Mouse (Mus musculus) kidney, postnatal 36 days (tissue): ENCODE results near the gene Gm20388.

Experiments used
- DNase-seq, 2 experiments: peaks; one replicate each; pipeline ENCODE4 v3.0.0; 2021 to 2022; ENCODE audit warnings: mixed read lengths in 2 of 2

The Gm20388 gene

GRCm38 (mm10) chr8:120207364-120207763, 296.7 kb downstream of the Gm20388 start:
- DNase-seq: no peak

DNA sequence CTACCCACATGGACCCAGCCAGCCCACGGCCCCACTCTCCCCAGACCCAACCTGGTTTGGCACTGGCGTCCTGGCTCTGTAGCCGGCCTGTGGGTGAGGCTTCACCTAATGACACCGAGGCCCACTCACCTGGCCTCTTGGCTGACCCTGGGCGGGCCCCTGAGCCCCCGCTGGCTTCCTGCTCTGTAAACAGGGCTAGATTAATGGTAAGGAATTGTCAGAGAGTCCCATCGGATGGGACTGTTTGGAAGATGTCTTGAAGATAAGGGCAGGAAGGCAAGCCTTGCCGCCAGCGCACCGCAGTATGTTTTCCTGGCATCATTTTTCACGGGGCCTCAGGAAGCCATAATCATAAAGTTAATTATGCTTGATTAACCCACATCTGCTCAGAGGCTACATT, 297.5 kb downstream of the Gm20388 start:
- no peak for DNase-seq

DNA sequence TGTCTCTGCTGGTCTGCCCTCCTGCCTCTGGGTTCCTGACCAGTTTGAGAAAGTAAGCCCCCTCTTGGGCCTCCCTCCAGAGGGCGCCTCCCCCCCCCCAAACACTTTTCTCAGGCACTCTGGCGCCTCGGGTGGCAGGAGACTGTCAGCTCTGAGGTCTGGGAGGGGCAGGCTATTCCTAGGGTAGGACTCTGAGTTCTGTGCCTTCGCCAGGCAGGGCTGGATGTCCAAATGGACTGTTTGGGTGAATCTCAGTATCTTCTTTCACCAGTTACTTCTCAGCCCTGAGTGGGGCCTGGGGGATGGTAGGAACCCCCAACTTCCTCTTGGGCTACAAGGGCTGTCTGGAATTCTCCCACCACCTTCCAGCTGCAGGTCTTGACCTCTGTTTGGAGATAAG, 300.7 kb downstream of the Gm20388 start:
- DNase-seq: no peak

DNA sequence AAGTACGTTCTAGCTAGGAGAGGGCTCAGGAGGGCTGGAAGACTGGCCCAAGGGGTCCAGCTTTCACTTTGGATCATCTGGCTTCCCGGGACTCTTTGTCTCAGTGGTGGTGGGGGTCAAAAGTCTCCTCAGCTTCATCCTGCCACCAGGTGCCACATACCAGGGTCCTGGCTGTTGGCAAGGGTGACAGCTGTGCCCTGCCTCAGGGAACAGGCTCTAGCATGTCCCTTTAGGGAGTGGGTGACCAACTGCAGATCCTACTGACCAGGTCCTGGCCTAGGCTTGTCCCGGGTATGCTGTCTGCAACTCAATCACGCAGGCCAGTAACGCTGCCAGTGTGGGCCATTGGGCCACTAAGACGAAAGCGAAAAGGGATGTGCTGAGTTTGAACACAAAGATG, 302.0 kb downstream of the Gm20388 start:
- DNase-seq: no peak

- no peak for DNase-seq
Observed at GRCm38 (mm10) chr8:120213229-120213628, 302.6 kb downstream of the Gm20388 start.

GRCm38 (mm10) chr8:120213939-120214338, 303.3 kb downstream of the Gm20388 start:
- peak in 1 of 2 experiments; percentile 49 for DNase-seq

GRCm38 (mm10) chr8:120215416-120216141, 304.9 kb downstream of the Gm20388 start:
- peak in 1 of 2 experiments; percentile 25 for DNase-seq

DNA sequence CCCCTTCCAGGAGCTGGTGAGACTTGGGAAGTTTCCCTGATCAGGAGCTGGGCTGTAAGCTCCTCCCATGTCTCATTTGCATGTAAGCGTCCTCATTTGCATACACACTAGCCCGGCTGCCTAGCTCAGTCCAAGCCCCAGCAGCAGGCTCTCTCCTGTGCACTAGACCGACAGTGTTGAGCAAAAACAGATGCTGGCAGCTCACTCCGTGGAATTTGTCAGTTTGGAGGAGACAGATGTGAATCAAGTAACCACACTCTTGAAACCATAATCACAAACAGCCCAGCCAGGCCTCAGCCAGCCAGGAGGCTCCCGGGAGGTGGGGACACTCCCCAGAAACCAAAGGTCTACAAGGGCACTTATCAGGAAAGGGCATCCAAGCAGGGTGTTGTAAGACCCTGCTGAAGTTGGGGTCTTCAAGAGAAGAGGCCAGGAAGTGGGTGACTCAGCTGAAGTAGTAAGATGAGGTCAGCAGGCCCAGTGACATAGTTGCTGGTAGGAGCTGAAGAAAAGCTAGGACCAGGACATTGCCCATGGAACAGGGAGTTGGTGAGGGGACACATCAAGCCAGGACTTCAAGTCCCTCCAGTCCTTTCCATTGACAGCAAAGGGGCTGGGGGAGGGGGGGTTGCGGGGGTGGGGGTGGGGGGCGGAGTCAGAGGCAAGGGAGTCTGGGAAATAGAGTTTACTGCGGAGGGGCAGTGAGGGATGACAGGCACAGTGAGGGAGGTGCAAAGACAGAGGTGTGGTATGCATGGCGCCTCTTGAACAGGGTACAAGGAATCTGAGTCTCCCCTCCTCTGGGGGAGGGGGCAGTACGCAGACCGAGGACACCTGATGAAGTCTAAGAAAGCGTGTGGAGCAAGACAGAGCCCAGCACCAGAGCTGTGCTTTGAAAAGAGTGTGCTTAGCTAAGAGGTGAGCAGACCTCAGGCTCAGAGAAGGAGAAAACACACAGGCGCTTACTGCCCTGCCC, 306.5 kb downstream of the Gm20388 start:
- peak; percentile 51 for DNase-seq

DNA sequence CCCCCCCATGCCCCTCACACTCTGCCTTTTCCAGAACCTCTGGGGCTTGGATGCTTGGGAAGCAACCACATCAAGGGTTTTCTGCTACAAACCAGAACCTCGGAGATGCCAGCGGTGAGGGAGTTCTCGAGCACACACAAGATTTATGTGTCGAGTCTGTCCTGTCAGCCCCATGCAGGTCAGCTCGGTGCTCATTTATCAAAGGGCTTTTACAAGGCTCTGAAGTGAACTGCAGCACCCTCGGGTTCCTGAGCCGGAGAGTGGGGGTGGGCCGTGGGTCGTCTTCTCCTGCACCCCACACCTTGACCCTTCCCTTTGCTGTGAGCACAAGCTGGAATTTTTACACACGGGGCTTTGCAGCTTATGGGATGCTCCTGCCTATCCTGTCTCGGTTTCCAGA, 311.9 kb downstream of the Gm20388 start:
- DNase-seq: no peak

- no peak for DNase-seq
Observed at GRCm38 (mm10) chr8:120224521-120225420, 314.1 kb downstream of the Gm20388 start.

- DNase-seq: no peak
Observed at GRCm38 (mm10) chr8:120225421-120226151, 314.9 kb downstream of the Gm20388 start.

DNA sequence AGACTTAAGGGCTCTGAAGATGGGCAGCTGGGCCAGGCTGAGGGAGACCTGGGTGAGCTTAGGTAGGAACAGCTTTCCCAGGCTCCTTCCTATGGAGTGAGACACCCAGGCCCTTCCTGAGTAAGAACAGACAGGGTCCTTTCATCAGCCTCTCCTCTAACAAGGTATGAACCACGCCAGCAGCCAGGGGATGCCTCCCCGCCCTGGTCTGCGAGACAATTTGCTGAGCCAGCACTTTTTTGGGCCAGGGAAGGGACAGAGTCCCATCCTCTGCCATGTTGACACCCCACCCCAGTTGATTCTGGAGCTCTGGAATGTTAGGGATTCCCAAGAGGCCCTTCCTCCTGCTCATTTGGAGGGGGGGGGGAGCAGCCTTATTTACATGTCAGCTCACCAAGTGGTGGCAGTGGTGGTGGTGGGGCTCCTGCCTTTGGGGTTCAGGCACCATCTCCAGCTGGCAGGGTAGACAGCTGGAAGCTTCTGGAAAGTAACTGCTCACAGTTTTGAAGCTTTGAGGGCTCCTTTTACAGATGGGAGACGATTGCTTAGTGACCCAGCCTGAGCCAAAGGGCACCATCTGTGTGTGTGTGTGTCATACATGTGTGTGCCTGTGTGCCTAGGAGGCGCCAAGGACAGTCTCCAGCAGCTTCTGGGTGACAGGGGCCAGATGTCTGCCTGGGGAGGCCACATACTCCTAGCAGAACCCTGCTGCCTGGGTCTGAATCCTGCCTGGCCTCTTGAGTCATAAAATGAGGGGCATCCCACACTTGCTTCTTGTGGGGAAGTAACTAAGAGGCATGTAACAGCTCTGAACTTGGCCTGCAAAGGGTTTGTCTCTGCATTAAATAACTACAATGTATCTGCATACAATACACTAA, 316.3 kb downstream of the Gm20388 start:
- DNase-seq: no peak

GRCm38 (mm10) chr8:120227578-120227876, 316.9 kb downstream of the Gm20388 start:
- DNase-seq: no peak

GRCm38 (mm10) chr8:120227891-120228591, 317.4 kb downstream of the Gm20388 start, which contains the start of gene Gse1:
Gene Gse1 (plus strand): TSS chr8:120228456.
- DNase-seq: peak; percentile 85 to 90

DNA sequence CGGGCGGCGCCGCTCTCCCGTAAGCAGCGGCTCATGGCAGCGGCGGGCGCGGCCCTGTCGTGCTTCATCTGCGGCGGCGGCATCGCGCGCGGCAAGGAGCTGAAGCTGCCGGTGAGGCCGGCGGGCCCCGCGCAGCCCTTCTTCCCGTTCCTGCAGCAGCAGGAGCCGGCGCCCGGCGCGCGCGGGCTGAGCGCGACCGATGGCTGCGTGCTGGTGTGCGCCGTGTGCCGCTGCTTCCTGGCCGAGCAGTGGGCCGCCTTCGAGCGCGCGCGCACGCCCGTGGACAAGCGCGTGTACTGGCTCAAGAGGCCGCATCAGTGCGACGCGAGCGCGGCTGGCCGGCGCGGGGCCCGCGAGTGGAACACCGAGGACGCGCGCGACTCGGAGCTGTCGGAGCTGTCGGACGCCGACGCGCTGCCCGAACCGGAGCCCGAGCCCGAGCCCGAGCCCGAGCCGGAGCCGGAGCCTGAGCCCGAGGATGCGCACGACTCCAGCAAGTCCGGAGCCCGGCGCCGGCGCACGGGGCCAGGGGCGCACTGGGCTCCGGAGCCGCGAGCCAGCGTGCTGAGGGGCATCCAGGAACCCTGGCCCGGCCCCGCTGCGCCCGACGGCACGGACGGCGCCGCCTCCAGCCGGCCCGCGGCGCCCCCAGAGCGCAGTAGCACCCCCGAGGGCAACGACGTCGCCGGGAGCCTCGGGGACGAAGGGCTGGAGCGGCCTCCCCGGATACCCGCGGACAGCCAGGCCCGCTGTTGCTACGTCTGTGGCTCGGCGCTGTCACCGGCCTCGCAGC, 318.3 kb downstream of the Gm20388 start:
- DNase-seq: peak in 1 of 2 experiments; percentile 60

GRCm38 (mm10) chr8:120229574-120229916, 318.9 kb downstream of the Gm20388 start:
- DNase-seq: peak; percentile 24 to 54

- peak in 1 of 2 experiments; percentile 7 for DNase-seq
Observed at GRCm38 (mm10) chr8:120230081-120230480, 319.4 kb downstream of the Gm20388 start.

- DNase-seq: peak; percentile 55 to 62
Observed at GRCm38 (mm10) chr8:120230715-120231614, 320.3 kb downstream of the Gm20388 start.
